Mouse (Mus musculus): Measurements from ENCODE around the gene Rpl36a. TPM values are rescaled to one million over a fixed set of nuclear protein-coding genes. Genes with fewer than 3 reads are reported as not detected.

Rpl36a gene
- polyA plus RNA-seq, 1 experiment from 2014 or later, result 338 TPM

DNA sequence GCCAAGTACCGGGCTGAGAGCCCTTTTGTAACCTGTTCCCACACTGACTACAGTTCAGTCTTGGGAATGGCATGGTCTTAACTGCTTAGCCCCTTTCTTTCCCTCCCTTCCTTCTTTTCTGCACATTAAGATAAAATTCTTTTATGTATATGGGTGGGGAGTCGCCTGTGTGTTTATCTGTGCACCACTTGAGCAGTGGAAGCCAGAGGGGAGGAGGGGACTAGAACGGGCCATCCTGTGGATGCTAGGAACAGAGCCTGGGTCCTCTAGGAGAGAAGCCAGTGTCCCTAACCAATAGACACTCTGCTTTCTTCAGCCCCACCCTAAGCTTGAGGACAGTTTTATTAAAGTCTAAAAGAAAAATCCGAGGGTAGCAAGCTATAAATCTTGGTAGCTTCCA is 25.5 kb downstream of the Rpl36a start:
- 94% methylated on average over 4 of the region's 4 CpGs for WGBS
- Histone ChIP-seq H3K4me3 (no peak overlapping the region), H3K27me3 (ENCODE audit: poor library complexity, severe bottlenecking) (peaks cover 19% of the 10 kb centered on the region), H3K4me1 (peaks cover 14% of the 10 kb centered on the region), H3K36me3 (replicated peaks) (peaks cover 11% of the 10 kb centered on the region), H3K27ac (no peak overlapping the region), H3K9me3 (no peaks in the 10 kb centered on the region)
- DNase-seq (ENCODE audit: extremely low spot score, low spot score), result no peak

DNA sequence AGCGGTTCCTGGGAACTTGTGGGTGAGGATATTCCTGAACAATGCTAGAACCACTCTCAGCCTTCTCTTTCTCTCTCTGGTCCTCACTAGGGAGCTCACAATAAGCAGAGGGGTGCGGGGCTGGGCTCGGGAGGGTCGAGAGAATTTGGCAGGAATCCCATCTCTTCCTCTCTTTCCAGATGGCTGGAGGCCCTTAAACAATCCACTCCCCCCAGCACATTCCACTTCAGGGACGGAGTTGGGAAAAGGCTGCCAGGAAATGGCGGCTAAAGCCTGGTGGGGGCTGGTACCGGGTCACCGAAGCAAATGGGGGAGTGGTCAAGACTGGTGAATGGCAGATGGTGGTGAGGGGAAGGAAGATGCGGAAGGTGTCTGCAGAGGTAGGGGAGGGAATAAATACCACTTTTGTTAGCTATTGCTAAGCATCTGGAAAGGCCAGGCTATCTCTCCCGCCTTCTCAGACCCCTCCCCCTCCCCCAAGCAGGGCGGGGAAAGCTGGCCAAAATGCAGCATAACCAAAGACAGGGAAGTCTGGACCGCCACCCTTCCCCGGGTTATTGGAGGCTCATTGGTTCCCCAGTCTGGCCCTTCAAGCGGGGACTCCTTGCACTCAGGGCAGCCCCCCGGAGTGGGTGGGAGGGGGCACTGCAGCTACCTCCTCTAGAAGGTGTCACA is 27.0 kb downstream of the Rpl36a start:
- H3K27me3 ChIP-seq (ENCODE audit: poor library complexity, severe bottlenecking), result peaks cover 31% of the 10 kb centered on the region
- peak overlapping the region; percentile 38 for H3K4me3 ChIP-seq
- 11% methylated on average over 12 of the region's 15 CpGs for WGBS
- no peaks in the 10 kb centered on the region for H3K9me3 ChIP-seq
- peaks cover 14% of the 10 kb centered on the region for H3K4me1 ChIP-seq
- DNase-seq (ENCODE audit: extremely low spot score, low spot score), result peak; percentile 58
- H3K36me3 ChIP-seq (replicated peaks), result peaks cover 6% of the 10 kb centered on the region
- H3K27ac ChIP-seq, result peak overlapping the region; percentile 88

DNA sequence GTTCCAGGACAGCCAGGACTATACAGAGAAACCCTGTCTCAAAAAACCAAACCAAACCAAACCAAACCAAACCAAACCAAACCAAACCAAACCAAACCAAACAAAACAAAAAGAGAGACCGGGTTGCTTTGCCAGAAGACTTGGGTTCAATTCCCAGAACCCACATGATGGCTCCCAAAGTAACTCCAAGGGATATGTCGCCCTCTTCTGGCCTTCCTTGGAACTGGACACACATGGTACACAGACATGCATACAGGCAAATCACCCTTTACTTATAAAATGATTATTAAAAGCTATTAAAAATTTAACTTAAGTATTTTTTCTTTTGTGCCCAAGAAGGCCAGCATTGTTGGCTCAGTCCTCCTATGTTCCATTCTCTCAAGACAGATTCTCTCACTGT is 28.9 kb downstream of the Rpl36a start:
- Histone ChIP-seq H3K36me3 (replicated peaks) (no peaks in the 10 kb centered on the region), H3K4me1 (peaks cover 15% of the 10 kb centered on the region), H3K4me3 (no peak overlapping the region), H3K9me3 (no peaks in the 10 kb centered on the region), H3K27me3 (ENCODE audit: poor library complexity, severe bottlenecking) (peaks cover 49% of the 10 kb centered on the region), H3K27ac (no peak overlapping the region)
- no peak for DNase-seq (ENCODE audit: extremely low spot score, low spot score)
- WGBS, result 62% methylated on average over 2 of the region's 2 CpGs

DNA sequence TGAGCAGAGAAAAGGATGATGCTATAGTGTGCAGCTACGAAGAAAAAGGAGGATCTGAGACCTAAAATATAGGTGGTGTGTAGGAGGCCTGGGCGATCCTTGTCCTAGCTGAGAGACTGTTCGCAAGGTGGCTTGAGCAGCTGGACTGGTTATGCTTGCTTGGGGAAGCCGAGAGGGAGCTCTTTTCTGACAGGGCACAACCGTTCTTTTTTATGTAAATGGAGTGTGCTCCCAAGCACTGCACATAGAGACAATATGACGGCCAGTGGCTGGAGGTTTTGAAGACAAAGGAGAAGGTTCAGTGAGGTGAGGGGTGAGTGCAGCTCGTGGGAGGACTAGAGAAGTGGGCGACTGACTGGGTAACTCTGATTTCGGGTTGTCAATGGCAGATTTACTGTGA is 34.2 kb downstream of the Rpl36a start:
- DNase-seq (ENCODE audit: extremely low spot score, low spot score), result peak; percentile 16
- no peaks in the 10 kb centered on the region for H3K36me3 ChIP-seq (replicated peaks)
- no peaks in the 10 kb centered on the region for H3K9me3 ChIP-seq
- H3K4me1 ChIP-seq, result peaks cover 25% of the 10 kb centered on the region
- peaks cover 55% of the 10 kb centered on the region for H3K27me3 ChIP-seq (ENCODE audit: poor library complexity, severe bottlenecking)
- peak overlapping the region; percentile 12 for H3K4me3 ChIP-seq
- H3K27ac ChIP-seq, result peak overlapping the region; percentile 74
- 41% methylated on average over 9 of the region's 9 CpGs for WGBS

DNA sequence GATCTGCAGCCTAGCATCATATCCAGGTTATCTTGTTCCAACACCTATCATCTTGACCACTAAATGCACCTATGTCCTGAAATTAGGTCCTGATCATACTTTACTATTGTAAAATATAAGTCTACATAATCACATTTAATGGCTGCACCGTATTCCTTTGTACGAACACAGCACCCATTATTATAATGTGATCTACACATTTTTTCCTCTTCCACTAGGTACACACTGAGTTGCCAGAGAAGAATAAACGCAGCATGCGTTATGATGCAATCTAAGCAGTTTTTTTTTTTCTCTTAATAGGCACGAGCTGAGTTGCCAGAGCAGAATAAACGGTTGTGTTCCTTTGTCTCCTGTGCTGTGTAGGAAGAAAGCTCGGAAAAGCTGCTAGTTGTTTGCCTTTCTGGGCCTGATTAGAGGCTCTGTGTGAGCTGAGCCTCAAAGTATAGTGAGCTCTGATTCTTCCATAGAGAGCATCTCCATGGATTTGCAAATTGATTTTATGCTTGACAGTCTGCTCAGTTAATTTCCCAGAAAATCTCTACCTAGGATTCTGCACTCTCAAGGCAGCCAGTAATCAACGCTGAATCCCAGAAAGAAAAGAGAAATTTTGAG is 34.9 kb downstream of the Rpl36a start:
- Histone ChIP-seq H3K4me3 (no peak overlapping the region; the same call in 1 of the 2 replicates), H3K4me1 (peaks cover 25% of the 10 kb centered on the region), H3K27me3 (ENCODE audit: poor library complexity, severe bottlenecking) (peaks cover 55% of the 10 kb centered on the region), H3K36me3 (replicated peaks) (no peaks in the 10 kb centered on the region), H3K9me3 (no peaks in the 10 kb centered on the region), H3K27ac (peak overlapping the region; percentile 74)
- DNase-seq (ENCODE audit: extremely low spot score, low spot score), result no peak
- WGBS, result 33% methylated on average over 8 of the region's 8 CpGs

DNA sequence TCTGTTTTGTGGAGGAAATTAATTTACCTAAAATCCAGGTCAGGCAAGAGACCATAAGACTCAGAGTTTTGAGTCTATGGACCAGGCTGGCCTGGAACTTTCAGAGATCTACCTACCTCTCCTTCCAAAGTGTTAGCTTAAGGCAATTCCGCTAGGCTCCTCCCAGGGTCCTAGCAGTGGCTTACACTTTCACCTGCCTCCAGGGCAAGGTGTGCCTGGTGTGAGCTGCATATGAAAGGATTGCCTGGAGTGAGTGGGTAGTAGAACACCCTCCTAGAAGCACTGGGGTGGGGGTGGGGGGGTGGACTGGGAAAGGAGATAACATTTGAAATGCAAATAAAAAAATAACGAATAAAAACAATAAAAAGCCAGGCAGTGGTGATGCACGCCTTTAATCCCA is 36.2 kb downstream of the Rpl36a start:
- no peaks in the 10 kb centered on the region for H3K36me3 ChIP-seq (replicated peaks)
- no peak for DNase-seq (ENCODE audit: extremely low spot score, low spot score)
- H3K4me3 ChIP-seq, result no peak overlapping the region
- H3K27me3 ChIP-seq (ENCODE audit: poor library complexity, severe bottlenecking), result peaks cover 54% of the 10 kb centered on the region
- H3K4me1 ChIP-seq, result peaks cover 25% of the 10 kb centered on the region
- H3K9me3 ChIP-seq, result no peaks in the 10 kb centered on the region
- 76% methylated on average over 3 of the region's 3 CpGs for WGBS
- no peak overlapping the region for H3K27ac ChIP-seq

DNA sequence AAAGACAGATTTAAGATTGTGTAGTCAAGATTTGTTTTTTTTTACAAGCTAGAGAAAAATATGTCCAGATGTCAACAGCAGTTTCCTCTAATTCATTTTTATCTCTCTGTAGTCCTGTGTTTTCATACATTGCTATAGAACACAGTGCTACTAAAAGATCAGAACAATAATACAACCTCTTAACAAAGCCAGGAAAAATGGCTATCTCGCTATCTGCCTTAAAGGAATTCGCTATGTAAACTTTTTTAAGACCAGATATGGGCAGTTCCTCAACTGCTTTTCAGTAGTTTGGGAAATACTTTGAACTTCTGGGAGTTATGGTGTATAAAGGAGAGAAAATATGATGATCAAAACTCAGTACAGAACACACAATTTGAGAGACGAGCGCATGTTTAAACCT is 37.9 kb downstream of the Rpl36a start:
- Histone ChIP-seq H3K36me3 (replicated peaks) (no peaks in the 10 kb centered on the region), H3K27ac (no peak overlapping the region), H3K4me1 (peaks cover 25% of the 10 kb centered on the region), H3K9me3 (no peaks in the 10 kb centered on the region), H3K27me3 (ENCODE audit: poor library complexity, severe bottlenecking) (peaks cover 39% of the 10 kb centered on the region), H3K4me3 (no peak overlapping the region)
- WGBS, result 92% methylated on average over 4 of the region's 4 CpGs
- no peak for DNase-seq (ENCODE audit: extremely low spot score, low spot score)

DNA sequence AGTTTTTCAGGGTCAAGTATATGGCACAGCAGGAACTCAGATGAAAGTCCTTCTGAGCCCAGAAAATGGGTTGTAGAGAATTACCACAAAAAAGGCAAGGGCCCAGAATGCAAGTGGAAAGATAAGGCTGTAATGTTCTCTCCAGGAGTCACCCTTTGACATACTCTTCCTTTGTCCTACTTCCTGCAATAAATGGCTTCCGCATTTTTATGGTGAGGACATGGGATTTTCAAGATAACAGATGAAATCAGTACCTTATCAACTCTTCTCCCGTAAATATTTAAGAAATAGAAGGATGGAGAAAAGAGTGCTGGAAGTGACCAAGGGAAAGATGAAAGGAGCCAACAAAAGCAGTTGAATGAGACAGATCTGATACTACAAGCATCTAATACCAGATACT is 42.7 kb downstream of the Rpl36a start:
- H3K4me1 ChIP-seq, result no peaks in the 10 kb centered on the region
- no peaks in the 10 kb centered on the region for H3K9me3 ChIP-seq
- H3K36me3 ChIP-seq (replicated peaks), result no peaks in the 10 kb centered on the region
- no peak overlapping the region for H3K27ac ChIP-seq
- peaks cover 26% of the 10 kb centered on the region for H3K27me3 ChIP-seq (ENCODE audit: poor library complexity, severe bottlenecking)
- H3K4me3 ChIP-seq, result no peak overlapping the region
- 86% methylated on average over 2 of the region's 2 CpGs for WGBS
- DNase-seq (ENCODE audit: extremely low spot score, low spot score), result no peak

DNA sequence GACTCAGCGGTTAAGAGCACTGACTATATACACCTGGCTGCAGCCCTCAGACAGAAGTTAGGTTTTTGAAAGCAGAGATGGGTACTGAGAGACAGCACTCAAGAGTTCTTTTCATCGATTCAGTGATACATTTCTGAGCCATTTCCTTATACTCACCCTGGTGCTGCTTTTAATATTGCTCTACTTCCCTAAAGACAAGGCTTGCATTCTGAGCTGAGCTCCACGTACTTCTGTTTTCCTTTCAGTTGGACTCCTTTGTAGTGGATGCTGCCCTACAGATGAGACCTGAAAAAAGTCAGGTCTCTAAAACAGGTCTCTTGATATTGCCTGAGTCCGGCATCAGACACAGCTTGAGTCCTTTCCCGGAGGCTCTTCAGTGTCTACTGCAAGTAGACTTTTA is 47.3 kb downstream of the Rpl36a start:
- no peaks in the 10 kb centered on the region for H3K36me3 ChIP-seq (replicated peaks)
- no peak overlapping the region for H3K4me3 ChIP-seq
- WGBS, result 94% methylated on average over 5 of the region's 5 CpGs

DNA sequence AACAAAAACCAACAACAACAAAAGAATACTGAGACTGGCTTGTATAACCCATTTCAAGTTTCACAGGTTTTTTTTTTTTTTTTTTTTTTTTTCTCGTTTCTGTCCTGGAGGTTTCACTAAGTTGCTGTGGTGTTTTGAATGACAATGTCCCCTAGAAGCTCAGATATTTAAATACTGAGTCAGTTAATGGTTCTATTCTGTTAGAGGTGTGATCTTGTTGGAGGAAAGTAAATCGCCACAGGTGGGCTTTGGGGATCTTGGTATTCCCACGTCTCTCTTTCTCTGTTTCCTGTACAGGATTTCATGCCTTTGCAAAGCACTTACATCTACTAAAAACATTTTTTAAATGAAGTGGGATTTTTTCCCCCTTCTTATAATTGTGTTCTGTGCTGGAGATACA is 49.7 kb downstream of the Rpl36a start:
- peaks cover 18% of the 10 kb centered on the region for H3K27me3 ChIP-seq (ENCODE audit: poor library complexity, severe bottlenecking)
- 51% methylated on average over 3 of the region's 3 CpGs for WGBS
- no peak overlapping the region for H3K27ac ChIP-seq
- no peaks in the 10 kb centered on the region for H3K36me3 ChIP-seq (replicated peaks)
- H3K9me3 ChIP-seq, result no peaks in the 10 kb centered on the region
- no peaks in the 10 kb centered on the region for H3K4me1 ChIP-seq
- H3K4me3 ChIP-seq, result no peak overlapping the region
- no peak for DNase-seq (ENCODE audit: extremely low spot score, low spot score)

More for the DNA sequence above, 47.3 kb downstream of the Rpl36a start:
- Histone ChIP-seq H3K27me3 (ENCODE audit: poor library complexity, severe bottlenecking) (peaks cover 22% of the 10 kb centered on the region), H3K9me3 (no peaks in the 10 kb centered on the region), H3K27ac (no peak overlapping the region), H3K4me1 (no peaks in the 10 kb centered on the region)
- no peak for DNase-seq (ENCODE audit: extremely low spot score, low spot score)

DNA sequence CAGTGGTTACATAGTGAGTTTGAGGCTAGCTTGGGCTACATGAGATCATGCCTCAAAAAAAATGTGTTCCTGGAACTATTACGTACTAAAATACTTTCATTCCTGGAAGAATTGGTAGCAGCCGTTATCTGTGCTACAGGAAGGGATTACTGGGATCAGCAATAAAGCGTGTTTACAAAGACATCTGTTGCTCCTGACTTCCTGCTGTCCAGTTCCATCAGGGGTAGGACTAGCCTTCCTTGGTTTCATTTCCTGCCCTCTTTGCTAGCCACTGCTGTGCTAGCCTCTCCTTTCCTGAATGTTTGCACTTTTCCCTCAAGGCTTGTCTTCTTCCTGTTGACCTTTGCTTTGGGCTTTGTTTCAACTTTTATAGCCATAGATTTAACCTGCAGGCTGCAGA is 50.4 kb downstream of the Rpl36a start:
- no peak for DNase-seq (ENCODE audit: extremely low spot score, low spot score)
- 77% methylated on average over 3 of the region's 3 CpGs for WGBS

More for the DNA sequence above, 50.4 kb downstream of the Rpl36a start:
- Histone ChIP-seq H3K4me1 (no peaks in the 10 kb centered on the region), H3K27ac (no peak overlapping the region), H3K36me3 (replicated peaks) (no peaks in the 10 kb centered on the region), H3K4me3 (no peak overlapping the region), H3K27me3 (ENCODE audit: poor library complexity, severe bottlenecking) (peaks cover 20% of the 10 kb centered on the region), H3K9me3 (no peaks in the 10 kb centered on the region)
